Mouse (Mus musculus) small intestine, adult 2 months (tissue): ENCODE results near the gene Tsc22d1.

ENCODE experiments used
- CTCF ChIP-seq: fragments of 200-500 bp; IDR thresholded peaks from 2 replicates; pipeline ENCODE4 v1.5.1; 2012; ENCODE audit warnings: low read depth, mild to moderate bottlenecking, control low read depth, inconsistent platforms, low read length, moderate library complexity, mixed read lengths; ENCODE audit not compliant: insufficient replicate concordance, insufficient read length; ENCODE audit errors: extremely low read depth
- POLR2A ChIP-seq: fragments of 200-500 bp; IDR thresholded peaks from 2 replicates; pipeline ENCODE4 v1.6.1; 2012; ENCODE audit warnings: low read depth, mild to moderate bottlenecking, control low read depth, inconsistent platforms, low read length, moderate library complexity

- TF ChIP-seq POLR2A (no peak), CTCF (no peak)
Measured at GRCm38 (mm10) chr14:76541341-76541740, 126.6 kb downstream of the Tsc22d1 start.
